Mouse (Mus musculus) testis, adult 2 months (tissue): ENCODE measurements around the gene Gstm3. TPM values are rescaled to one million over a fixed set of nuclear protein-coding genes. Genes with fewer than 3 reads are reported as not detected.
"Not testable (repeated sequence)": the region's sequence is repeated elsewhere in the genome, so short reads cannot be mapped to it uniquely, and the experiment has no call there.

ENCODE experiments used
- H3K27ac ChIP-seq: fragments of 200-500 bp; 2 replicates; pipeline ENCODE4 v1.5.1; 2012; ENCODE audit warnings: low read depth, low read length; ENCODE audit not compliant: control insufficient read depth, insufficient read depth
- H3K27me3 ChIP-seq: fragments of 200-500 bp; 2 replicates; pipeline ENCODE4 v1.6.1; 2012; ENCODE audit warnings: mild to moderate bottlenecking, low read length, moderate library complexity; ENCODE audit not compliant: control insufficient read depth, insufficient read depth
- H3K36me3 ChIP-seq: fragments of 200-500 bp; 2 replicates; pipeline ENCODE4 v1.6.1; 2012; ENCODE audit warnings: mild to moderate bottlenecking, low read length; ENCODE audit not compliant: control insufficient read depth, insufficient read depth
- H3K4me1 ChIP-seq: fragments of 200-500 bp; 2 replicates; pipeline ENCODE4 v1.6.1; 2012; ENCODE audit warnings: low read length; ENCODE audit not compliant: control insufficient read depth, insufficient read depth
- H3K4me3 ChIP-seq: fragments of 200-500 bp; 2 replicates; pipeline ENCODE4 v1.5.1; 2012; ENCODE audit warnings: low read depth, mild to moderate bottlenecking, low read length, moderate library complexity, mixed read lengths; ENCODE audit not compliant: control insufficient read depth
- CTCF ChIP-seq: fragments of 200-500 bp; IDR thresholded peaks from 2 replicates; pipeline ENCODE4 v1.5.1; 2012; ENCODE audit warnings: low read depth, mild to moderate bottlenecking, inconsistent platforms, low read length, moderate library complexity; ENCODE audit not compliant: control insufficient read depth, insufficient read depth, insufficient replicate concordance
- POLR2A ChIP-seq: fragments of 200-500 bp; IDR thresholded peaks from 2 replicates; pipeline ENCODE4 v1.6.1; 2012; ENCODE audit warnings: low read depth, mild to moderate bottlenecking, inconsistent platforms, low read length, moderate library complexity; ENCODE audit not compliant: control insufficient read depth
- polyA plus RNA-seq: library from polyadenylated mRNA; depleted of rRNA; stranded (reverse); fragments of >200 nt; gene quantifications from 2 replicates; pipeline ENCODE4 v1.2.3, GENCODE M21; 2012

Gstm3 gene
- polyA plus RNA-seq, 1 experiment: 0.19 TPM

DNA sequence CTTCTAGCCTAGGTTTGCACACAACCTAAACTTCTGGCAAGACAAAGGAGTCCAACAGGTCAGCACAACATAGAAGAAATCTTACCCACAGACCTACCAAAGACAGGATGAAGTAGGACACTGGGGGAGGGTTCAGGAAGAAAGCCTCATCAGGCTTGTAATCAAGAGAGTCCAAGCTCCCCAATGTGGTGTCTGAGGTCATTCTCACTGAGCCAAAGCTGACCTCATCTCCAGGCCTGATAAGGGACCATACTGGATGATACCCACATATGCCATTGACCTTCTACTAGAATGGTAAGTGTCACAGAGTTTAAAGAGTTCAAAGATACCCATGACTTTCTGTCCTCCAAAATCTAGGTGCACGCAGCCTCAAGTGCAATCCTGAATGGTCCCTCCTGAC, 5.2 kb upstream of the Gstm3 start:
- Histone ChIP-seq H3K27me3 (no peaks in the 10 kb centered on the region), H3K27ac (no peak overlapping the region), H3K4me3 (no peak overlapping the region), H3K4me1 (no peaks in the 10 kb centered on the region), H3K36me3 (no peaks in the 10 kb centered on the region)
- no peak for TF ChIP-seq POLR2A
- TF ChIP-seq CTCF: no peak

DNA sequence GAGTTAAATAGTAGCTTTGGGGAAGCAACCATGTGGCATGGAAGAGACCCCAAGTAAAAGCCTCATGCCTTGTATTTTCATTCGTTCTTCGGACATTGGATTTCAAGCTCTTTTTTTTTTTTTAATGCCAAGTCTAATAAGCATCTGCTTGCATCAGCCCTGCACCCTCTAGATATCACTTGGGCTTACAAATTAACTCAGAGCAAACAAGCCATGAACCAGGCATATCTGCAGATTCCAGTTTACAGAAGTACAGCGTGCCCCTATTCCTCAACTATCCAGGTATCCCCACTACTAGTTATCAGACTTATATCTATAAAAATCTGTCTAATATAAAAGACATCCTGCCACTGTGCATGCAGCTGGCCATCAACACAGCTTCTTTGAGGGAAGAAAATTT, 3.0 kb upstream of the Gstm3 start:
- Histone ChIP-seq H3K4me3 (no peak overlapping the region), H3K27me3 (no peaks in the 10 kb centered on the region), H3K36me3 (no peaks in the 10 kb centered on the region), H3K4me1 (no peaks in the 10 kb centered on the region), H3K27ac (no peak overlapping the region)
- TF ChIP-seq POLR2A: no peak
- no peak for TF ChIP-seq CTCF

DNA sequence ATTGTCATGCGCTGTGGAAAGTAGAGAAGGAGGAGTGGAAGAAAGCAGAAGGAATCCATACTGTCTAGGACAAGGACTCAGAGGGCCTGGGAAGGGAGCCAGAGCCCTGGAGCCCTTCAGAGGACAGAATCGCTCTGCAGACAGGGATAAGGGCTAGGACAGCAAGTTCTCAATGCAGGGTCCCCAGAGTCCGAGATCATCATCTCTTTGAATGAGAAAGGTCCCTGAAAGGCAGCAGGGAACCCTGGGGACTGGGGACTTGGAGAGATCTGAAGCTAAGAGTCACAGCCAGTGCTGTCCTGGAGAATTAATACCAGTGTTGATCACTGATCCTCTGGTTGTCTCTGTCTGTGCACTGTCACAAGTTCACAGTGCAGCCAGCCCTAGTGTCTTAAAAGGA, 2.0 kb upstream of the Gstm3 start:
- not testable (repeated sequence) for H3K36me3 ChIP-seq, H3K4me3 ChIP-seq, H3K4me1 ChIP-seq

DNA sequence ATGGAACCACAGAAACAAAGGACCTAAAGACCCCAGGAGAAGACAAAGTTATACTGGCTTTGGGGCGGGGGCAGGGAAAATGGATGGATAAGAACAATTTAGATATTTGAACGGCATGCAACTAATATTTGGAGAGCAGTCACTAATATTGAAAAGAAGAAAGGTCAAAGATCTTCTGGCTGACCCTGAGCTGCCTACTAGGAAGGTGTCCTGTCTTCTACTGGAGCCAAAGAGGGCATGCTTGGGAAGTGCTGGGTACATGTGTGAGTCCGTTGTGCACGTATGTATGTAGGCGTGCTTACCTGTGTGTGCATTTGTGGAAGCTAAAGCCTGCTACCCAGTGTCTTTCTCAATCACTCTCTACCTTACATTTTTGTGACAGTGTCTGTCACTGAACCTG, 2.5 kb downstream of the Gstm3 start:
- Histone ChIP-seq H3K27ac (no peak overlapping the region), H3K4me1 (no peaks in the 10 kb centered on the region; the same call in 1 of the 2 replicates), H3K27me3 (no peaks in the 10 kb centered on the region), H3K4me3 (no peak overlapping the region), H3K36me3 (no peaks in the 10 kb centered on the region)
- TF ChIP-seq POLR2A (no peak), CTCF (no peak)

More for the DNA sequence above, 2.0 kb upstream of the Gstm3 start:
- not testable (repeated sequence) for H3K27me3 ChIP-seq, H3K27ac ChIP-seq

DNA sequence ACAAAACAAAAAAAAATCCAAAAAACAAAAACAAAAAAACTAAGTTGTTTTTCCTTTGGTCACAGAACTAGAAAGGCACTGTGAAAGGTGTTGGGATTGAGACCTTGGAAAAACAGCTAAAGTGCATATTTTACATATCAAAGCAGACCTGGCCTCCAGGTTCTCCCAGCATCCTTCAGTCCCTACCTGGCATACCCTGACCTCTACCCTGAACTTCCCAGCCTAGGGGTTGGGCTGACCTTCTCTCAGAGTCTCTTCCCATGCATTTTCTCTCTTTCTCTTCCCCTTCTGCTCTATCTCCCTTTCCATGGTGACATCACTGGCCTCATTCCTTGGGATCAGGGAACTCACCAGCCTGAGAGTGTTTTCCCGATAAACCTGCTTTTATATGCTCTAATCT, 3.5 kb downstream of the Gstm3 start:
- no peaks in the 10 kb centered on the region for H3K36me3 ChIP-seq
- TF ChIP-seq CTCF (no peak), POLR2A (no peak)
- no peaks in the 10 kb centered on the region; the same call in 1 of the 2 replicates for H3K4me1 ChIP-seq
- H3K4me3 ChIP-seq: no peak overlapping the region
- no peak overlapping the region for H3K27ac ChIP-seq
- no peaks in the 10 kb centered on the region for H3K27me3 ChIP-seq

DNA sequence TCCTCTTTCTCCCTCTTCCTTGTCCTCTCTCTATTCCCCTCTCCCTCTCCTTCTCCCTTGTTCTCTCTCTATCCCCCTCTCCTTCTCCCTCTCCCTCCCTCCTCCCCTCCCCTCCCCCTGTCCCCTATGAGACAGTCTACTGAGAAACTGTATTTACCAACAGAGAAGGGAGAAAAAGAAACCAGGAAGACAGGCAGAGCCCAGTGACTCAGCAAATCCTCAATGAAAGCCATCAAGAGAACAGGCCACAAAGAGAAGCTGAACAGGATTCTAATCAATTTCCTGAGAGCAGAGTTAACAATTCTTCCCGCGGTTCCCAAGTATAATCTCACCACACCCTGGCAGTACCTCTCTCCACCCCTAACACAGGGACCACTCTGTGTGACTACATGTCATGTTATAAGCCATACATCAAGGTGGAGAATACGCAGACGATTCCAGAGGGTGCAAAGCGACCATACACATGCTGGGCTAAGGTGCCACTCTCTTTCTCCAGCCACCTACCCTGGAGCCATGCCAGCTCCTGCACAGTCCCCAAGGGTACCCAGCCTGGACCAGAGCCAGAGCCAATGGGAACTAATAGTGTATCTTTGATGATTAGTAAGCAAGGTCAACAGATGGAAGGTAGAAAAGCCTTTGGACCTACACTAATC, 4.3 kb downstream of the Gstm3 start:
- no peaks in the 10 kb centered on the region for H3K36me3 ChIP-seq
- H3K27ac ChIP-seq: no peak overlapping the region
- no peak overlapping the region for H3K4me3 ChIP-seq
- H3K27me3 ChIP-seq: no peaks in the 10 kb centered on the region
- TF ChIP-seq CTCF: no peak
- TF ChIP-seq POLR2A: no peak
- no peaks in the 10 kb centered on the region; the same call in 1 of the 2 replicates for H3K4me1 ChIP-seq

DNA sequence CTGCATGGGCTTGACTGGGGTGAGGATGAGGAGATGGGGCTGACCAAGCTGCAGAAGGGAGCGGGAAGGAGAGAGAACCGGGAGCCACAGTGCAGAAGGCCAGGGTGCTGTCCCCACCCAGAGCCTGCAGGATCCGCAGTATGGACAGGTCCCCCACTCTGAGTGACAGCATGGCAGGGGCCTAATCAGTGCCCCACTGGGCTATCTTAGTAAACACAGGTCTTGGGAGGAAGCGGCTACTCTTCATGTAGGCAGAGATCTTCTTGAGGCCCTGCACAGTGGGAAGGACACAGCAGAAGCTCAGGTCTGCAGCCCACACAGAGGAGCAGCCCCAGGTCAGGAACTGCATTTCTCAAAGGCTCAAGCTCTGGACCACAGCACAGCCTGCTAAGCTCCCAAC, 5.1 kb downstream of the Gstm3 start:
- Histone ChIP-seq H3K36me3 (no peaks in the 10 kb centered on the region), H3K4me3 (no peak overlapping the region), H3K27ac (no peak overlapping the region), H3K27me3 (no peaks in the 10 kb centered on the region), H3K4me1 (no peaks in the 10 kb centered on the region; the same call in 1 of the 2 replicates)
- no peak for TF ChIP-seq CTCF
- no peak for TF ChIP-seq POLR2A

DNA sequence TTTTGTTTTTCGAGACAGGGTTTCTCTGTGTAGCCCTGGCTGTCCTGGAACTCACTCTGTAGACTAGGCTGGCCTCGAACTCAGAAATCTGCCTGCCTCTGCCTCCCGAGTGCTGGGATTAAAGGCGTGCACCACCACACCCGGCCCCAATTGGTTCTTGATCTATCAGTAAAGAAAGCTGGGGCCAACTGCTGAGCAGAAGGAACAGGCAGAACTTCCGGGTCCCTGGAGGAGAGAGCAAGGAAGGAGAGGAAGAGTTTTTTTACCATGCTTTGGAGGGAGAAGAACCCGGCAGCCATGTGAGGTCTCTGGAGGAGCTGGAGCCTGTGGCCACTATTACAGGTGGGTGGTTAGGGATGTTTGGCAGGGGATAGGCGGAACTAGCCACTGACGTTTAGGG, 13.8 kb downstream of the Gstm3 start:
- not testable (repeated sequence) for H3K4me3 ChIP-seq, H3K27me3 ChIP-seq, H3K4me1 ChIP-seq, H3K27ac ChIP-seq, H3K36me3 ChIP-seq
